Comparison of ENCODE assay signal across 9 mouse cellular contexts in genomic region chr2:164083609-164084341, GRCm38 (mm10). TPM values are rescaled to one million over a fixed set of nuclear protein-coding genes. Genes with fewer than 3 reads are reported as not detected.
A peak's percentile ranks its signal among the peaks of the same experiment; 100 is the strongest.
DNase-seq lines count a peak whose midpoint lies in the region; ATAC-seq lines count a peak whose summit lies in the region.
"Had no signal": no experiment of that assay in that cellular context is flagged by ENCODE, and none has a peak within 500 bp of the region (broad histone marks: within the 10 kb centered on the region; RNA-seq: fewer than 3 reads in every experiment).

No protein-coding gene starts in this region.

- H3K4me2 ChIP-seq in kidney, embryonic 16.5 days (replicated peaks; ENCODE audit: low read depth, low read length) = no peak overlapping the region
- H3K4me2 ChIP-seq: heart, embryonic 13.5 days had no signal

- peak; percentile 31 for DNase-seq in adrenal gland, postnatal 14 days
- no peak for DNase-seq in adrenal gland, postnatal 4 days (ENCODE audit: low spot score in 2 of 2)
- DNase-seq in lung, postnatal 14 days = peak; percentile 59
- peak; percentile 52 to 56 for DNase-seq in spleen, postnatal 14 days (ENCODE audit: low spot score in 2 of 2)
- no peak for DNase-seq in urinary bladder, postnatal 25 days (ENCODE audit: low spot score)
- no peak for DNase-seq in cerebellum, postnatal 14 days

- H3K4me1 ChIP-seq in kidney, embryonic 16.5 days (ENCODE audit: insufficient read depth, low read length) = no peaks in the 10 kb centered on the region
- H3K4me1 ChIP-seq: heart, embryonic 13.5 days had no signal

- H3K4me3 ChIP-seq in kidney, embryonic 16.5 days (ENCODE audit: low read length) = no peak overlapping the region
- H3K4me3 ChIP-seq: heart, embryonic 13.5 days had no signal

- no peak overlapping the region for H3K9ac ChIP-seq in kidney, embryonic 16.5 days (replicated peaks; ENCODE audit: low read length)
- H3K9ac ChIP-seq: heart, embryonic 13.5 days had no signal

- no peaks in the 10 kb centered on the region for H3K27me3 ChIP-seq in kidney, embryonic 16.5 days (ENCODE audit: insufficient read depth, low read length)
- H3K27me3 ChIP-seq: heart, embryonic 13.5 days had no signal

- peak; percentile 88 for ATAC-seq in granulocyte monocyte progenitor cell, adult 5-6 weeks (replicated peaks; ENCODE audit: poor library complexity, severe bottlenecking)
- ATAC-seq in kidney, embryonic 16.5 days (ENCODE audit: low FRiP score, low TSS enrichment) = no peak

- no peaks in the 10 kb centered on the region for H3K9me3 ChIP-seq in kidney, embryonic 16.5 days (ENCODE audit: low read length)
- H3K9me3 ChIP-seq: heart, embryonic 13.5 days had no signal

- WGBS in kidney, embryonic 16.5 days = 91% methylated on average over 18 of the region's 19 CpGs

- H3K27ac ChIP-seq in kidney, embryonic 16.5 days (ENCODE audit: low read length) = no peak overlapping the region
- H3K27ac ChIP-seq: heart, embryonic 13.5 days had no signal

- peaks cover 35% of the 10 kb centered on the region for H3K36me3 ChIP-seq in kidney, embryonic 16.5 days (ENCODE audit: insufficient read depth, low read length)

RNA-seq across cellular contexts. Expression of gene Tomm34, which starts 12.8 kb away (rescaled TPM):
- total RNA-seq in adrenal gland, postnatal 14 days (2021) = 28.9 and 32.2 TPM in 2 replicates
- 10 to 100 TPM; 42.5 to 55.2 TPM for total RNA-seq in adrenal gland, postnatal 4 days (2021)
- 58.6 and 64.2 TPM in 2 replicates for total RNA-seq in granulocyte monocyte progenitor cell, adult 5-6 weeks (2014; fragmentation: Nextera tagmentation)
- total RNA-seq in granulocyte monocyte progenitor cell, adult 5-6 weeks (2017) = 41.7 and 51.4 TPM in 2 replicates
- 66.5 and 70.0 TPM in 2 replicates for polyA plus RNA-seq in kidney, embryonic 16.5 days (2015; fragmentation: Nextera tagmentation; extraction: Ambion mirVana)

RNA-seq across cellular contexts. Expression of gene Stk4, which starts 13.7 kb away (rescaled TPM):
- total RNA-seq in adrenal gland, postnatal 14 days (2021) = 28.6 and 36.1 TPM in 2 replicates
- 10 to 100 TPM; 33.1 to 34.8 TPM for total RNA-seq in adrenal gland, postnatal 4 days (2021)
- 132 and 145 TPM in 2 replicates for total RNA-seq in granulocyte monocyte progenitor cell, adult 5-6 weeks (2014; fragmentation: Nextera tagmentation)
- 123 and 133 TPM in 2 replicates for total RNA-seq in granulocyte monocyte progenitor cell, adult 5-6 weeks (2017)
- polyA plus RNA-seq in kidney, embryonic 16.5 days (2015; fragmentation: Nextera tagmentation; extraction: Ambion mirVana) = 22.8 and 25.2 TPM in 2 replicates

RNA-seq across cellular contexts. Expression of gene Pabpc1l, which starts 58.5 kb away (rescaled TPM):
- total RNA-seq in adrenal gland, postnatal 14 days (2021) = 1.0 and 2.9 TPM in 2 replicates
- total RNA-seq in adrenal gland, postnatal 4 days (2021) = 1 to 10 TPM; 3.6 to 3.8 TPM
- not detected in 2 replicates for total RNA-seq in granulocyte monocyte progenitor cell, adult 5-6 weeks (2014; fragmentation: Nextera tagmentation)
- not detected in 2 replicates for total RNA-seq in granulocyte monocyte progenitor cell, adult 5-6 weeks (2017)
- 1.7 and 1.8 TPM in 2 replicates for polyA plus RNA-seq in kidney, embryonic 16.5 days (2015; fragmentation: Nextera tagmentation; extraction: Ambion mirVana)

Comparison
In these comparisons a context has a peak if more than half of its experiments do, and no peak if none do; other contexts are left out.
1. DNase-seq: peak in adrenal gland, postnatal 14 days (single experiment), lung, postnatal 14 days (single experiment) and spleen, postnatal 14 days (2 of 2); none in adrenal gland, postnatal 4 days (0 of 2), urinary bladder, postnatal 25 days (single experiment) and cerebellum, postnatal 14 days (0 of 2).